10 mouse cellular contexts compared by ENCODE assay signal in the genomic region with DNA sequence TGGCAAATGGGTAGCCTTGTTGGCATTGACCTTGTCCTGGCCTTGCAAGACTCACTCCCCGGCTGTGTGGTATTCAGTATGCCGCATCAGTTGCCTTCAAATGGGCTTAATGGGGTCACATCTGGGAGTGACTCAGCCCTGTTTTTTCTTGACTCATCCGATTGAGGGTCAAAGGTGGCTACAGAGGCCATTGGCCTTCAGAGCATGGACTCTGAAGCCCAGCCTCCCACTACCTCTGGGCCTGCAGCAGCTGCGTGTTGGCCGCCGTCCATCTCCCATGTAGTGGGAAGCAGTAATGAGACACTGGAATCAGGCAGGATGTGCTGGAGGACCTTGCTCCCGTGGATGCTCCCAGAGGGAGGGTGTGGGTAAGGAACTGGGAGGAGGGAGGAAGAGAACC. TPM values are rescaled to one million over a fixed set of nuclear protein-coding genes. Genes with fewer than 3 reads are reported as not detected.
DNase-seq lines count a peak whose midpoint lies in the region; ATAC-seq lines count a peak whose summit lies in the region.
"Had no signal": no experiment of that assay in that cellular context is flagged by ENCODE, and none has a peak within 500 bp of the region (broad histone marks: within the 10 kb centered on the region; RNA-seq: fewer than 3 reads in every experiment).

No protein-coding gene starts in this region.

- no peaks in the 10 kb centered on the region for H3K36me3 ChIP-seq in midbrain, embryonic 10.5 days
- H3K36me3 ChIP-seq in midbrain, embryonic 14.5 days (ENCODE audit: control insufficient read depth, insufficient read depth, low read length) = no peaks in the 10 kb centered on the region; the same call in 1 of the 2 replicates
- H3K36me3 ChIP-seq: embryonic facial prominence, embryonic 13.5 days; midbrain, embryonic 12.5 days had no signal

- H3K27ac ChIP-seq in midbrain, embryonic 10.5 days (replicated peaks) = peak overlapping the region; percentile 55; the same call in 1 of the 2 replicates
- H3K27ac ChIP-seq in midbrain, embryonic 14.5 days (replicated peaks; ENCODE audit: low read depth, low read length) = no peak overlapping the region
- H3K27ac ChIP-seq: embryonic facial prominence, embryonic 13.5 days; midbrain, embryonic 12.5 days had no signal

- WGBS in midbrain, embryonic 10.5 days = 83% methylated on average over 7 of the region's 7 CpGs
- WGBS in midbrain, embryonic 14.5 days = 83% methylated on average over 7 of the region's 7 CpGs

- H3K9ac ChIP-seq in midbrain, embryonic 14.5 days (replicated peaks; ENCODE audit: low read length) = no peak overlapping the region
- H3K9ac ChIP-seq: embryonic facial prominence, embryonic 13.5 days; midbrain, embryonic 12.5 days had no signal

- no peak overlapping the region for H3K4me2 ChIP-seq in midbrain, embryonic 14.5 days (ENCODE audit: low read length)
- H3K4me2 ChIP-seq: embryonic facial prominence, embryonic 13.5 days; midbrain, embryonic 12.5 days had no signal

- intact Hi-C loops in gastrocnemius, postnatal 36 days (cut with DNase I) = no loop called here
- intact Hi-C loops in left cerebral cortex, postnatal 14 days (cut with DNase I) = no loop called here

- DNase-seq in midbrain, embryonic 10.5 days (ENCODE audit: low spot score) = no peak
- no peak for DNase-seq in midbrain, embryonic 14.5 days
- peak; percentile 44 to 50 for DNase-seq in gastrocnemius, postnatal 36 days
- DNase-seq in kidney, postnatal 36 days = peak; percentile 93 to 94
- peak; percentile 60 for DNase-seq in yolk sac, embryonic 10.5 days (ENCODE audit: low spot score)
- DNase-seq in spleen, adult 12 weeks (ENCODE audit: low spot score) = no peak
- DNase-seq in left cerebral cortex, postnatal 14 days (ENCODE audit: low spot score in 2 of 2) = no peak

- no peaks in the 10 kb centered on the region for H3K27me3 ChIP-seq in midbrain, embryonic 10.5 days (ENCODE audit: low read depth, poor library complexity, severe bottlenecking)
- no peaks in the 10 kb centered on the region for H3K27me3 ChIP-seq in midbrain, embryonic 14.5 days (ENCODE audit: control insufficient read depth, insufficient read depth, low read length)
- H3K27me3 ChIP-seq: embryonic facial prominence, embryonic 13.5 days had no signal

- no peak overlapping the region for H3K4me3 ChIP-seq in midbrain, embryonic 10.5 days
- no peak overlapping the region for H3K4me3 ChIP-seq in midbrain, embryonic 14.5 days (replicated peaks; ENCODE audit: low read depth, low read length)
- H3K4me3 ChIP-seq: embryonic facial prominence, embryonic 13.5 days; midbrain, embryonic 12.5 days had no signal

- ATAC-seq in midbrain, embryonic 14.5 days (ENCODE audit: low FRiP score, low TSS enrichment) = no peak
- no peak for ATAC-seq in cerebellum, adult (ENCODE audit: insufficient number of reproducible peaks, low FRiP score, low TSS enrichment)

- peaks cover 18% of the 10 kb centered on the region for H3K4me1 ChIP-seq in midbrain, embryonic 10.5 days
- H3K4me1 ChIP-seq in midbrain, embryonic 14.5 days (ENCODE audit: control insufficient read depth, insufficient read depth, low read length) = no peaks in the 10 kb centered on the region

- no peaks in the 10 kb centered on the region for H3K9me3 ChIP-seq in midbrain, embryonic 10.5 days (replicated peaks)
- H3K9me3 ChIP-seq in midbrain, embryonic 14.5 days (ENCODE audit: control insufficient read depth, low read length) = no peaks in the 10 kb centered on the region
- H3K9me3 ChIP-seq: embryonic facial prominence, embryonic 13.5 days; midbrain, embryonic 12.5 days had no signal

RNA-seq across cellular contexts. Expression of gene Epb41l1, which starts 33.1 kb away (rescaled TPM):
- polyA plus RNA-seq in midbrain, embryonic 10.5 days (2016; fragmentation: Nextera tagmentation; extraction: Ambion mirVana) = 1.3 and 1.8 TPM in 2 replicates
- 20.9 and 26.1 TPM in 2 replicates for polyA plus RNA-seq in midbrain, embryonic 14.5 days (2014; fragmentation: Nextera tagmentation; extraction: Ambion mirVana)
- total RNA-seq in gastrocnemius, postnatal 36 days (2021) = 1 to 10 TPM; 4.3 to 4.9 TPM
- 100 to 1,000 TPM; 304 to 328 TPM for total RNA-seq in left cerebral cortex, postnatal 14 days (2021)

Comparison
In these comparisons a context has a peak if more than half of its experiments do, and no peak if none do; other contexts are left out.
1. DNase-seq: peak in gastrocnemius, postnatal 36 days (2 of 2), kidney, postnatal 36 days (2 of 2) and yolk sac, embryonic 10.5 days (single experiment); none in midbrain, embryonic 10.5 days (single experiment), midbrain, embryonic 14.5 days (single experiment), spleen, adult 12 weeks (single experiment) and left cerebral cortex, postnatal 14 days (0 of 2).
2. RNA of gene Epb41l1, which starts 33.1 kb away (total RNA-seq): 304 to 328 TPM in left cerebral cortex, postnatal 14 days; 4.3 to 4.9 TPM in gastrocnemius, postnatal 36 days; every median in the first group is over 10 times any median in the second.